10 mouse cellular contexts compared by ENCODE assay signal in genomic region chr16:27390306-27390705, GRCm38 (mm10). TPM values are rescaled to one million over a fixed set of nuclear protein-coding genes. Genes with fewer than 3 reads are reported as not detected.
DNase-seq lines count a peak whose midpoint lies in the region; ATAC-seq and TF ChIP-seq lines count a peak whose summit lies in the region.
"Had no signal": no experiment of that assay in that cellular context is flagged by ENCODE, and none has a peak within 500 bp of the region (broad histone marks: within the 10 kb centered on the region; RNA-seq: fewer than 3 reads in every experiment).

No protein-coding gene starts in this region.

- no peaks in the 10 kb centered on the region for H3K27me3 ChIP-seq in kidney, postnatal 0 days (ENCODE audit: insufficient read depth, low read length)
- H3K27me3 ChIP-seq in intestine, embryonic 16.5 days (replicated peaks; ENCODE audit: control insufficient read depth, insufficient read depth, low read length): no peaks in the 10 kb centered on the region
- H3K27me3 ChIP-seq in neural tube, embryonic 12.5 days (replicated peaks): no peaks in the 10 kb centered on the region
- H3K27me3 ChIP-seq: Patski had no signal

- peak overlapping the region; percentile 69 for H3K4me2 ChIP-seq in kidney, postnatal 0 days (ENCODE audit: low read length)
- peak overlapping the region; percentile 57 for H3K4me2 ChIP-seq in intestine, embryonic 16.5 days (ENCODE audit: low read depth, low read length)
- peak overlapping the region; percentile 68 for H3K4me2 ChIP-seq in neural tube, embryonic 12.5 days (replicated peaks)

- TF ChIP-seq CTCF in kidney, postnatal 0 days (IDR thresholded peaks at IDR 0.05; ENCODE audit: low read depth): no peak
- TF ChIP-seq CTCF in embryonic fibroblast, embryonic 13.5 days (IDR thresholded peaks at IDR 0.05; ENCODE audit: borderline replicate concordance, insufficient read depth, low read length): no peak

- no peak for TF ChIP-seq POLR2A in embryonic fibroblast, embryonic 13.5 days (IDR thresholded peaks at IDR 0.05; ENCODE audit: low read depth, low read length)

- peak overlapping the region; percentile 95; the same call in 1 of the 2 replicates for H3K9ac ChIP-seq in kidney, postnatal 0 days (ENCODE audit: low read depth, low read length)
- H3K9ac ChIP-seq in intestine, embryonic 16.5 days (ENCODE audit: low read depth, low read length): no peak overlapping the region
- H3K9ac ChIP-seq in neural tube, embryonic 12.5 days: peak overlapping the region; percentile 97

- no peaks in the 10 kb centered on the region for H3K36me3 ChIP-seq in kidney, postnatal 0 days (ENCODE audit: insufficient read depth, low read length)
- no peaks in the 10 kb centered on the region for H3K36me3 ChIP-seq in intestine, embryonic 16.5 days (ENCODE audit: control insufficient read depth, insufficient read depth, low read length)
- H3K36me3 ChIP-seq in neural tube, embryonic 12.5 days: no peaks in the 10 kb centered on the region

- H3K4me1 ChIP-seq in kidney, postnatal 0 days (replicated peaks; ENCODE audit: insufficient read depth, low read length): 0 out of 2 replicates have a peak, but pooled peaks cover 9% of the 10 kb centered on the region
- peaks cover 7% of the 10 kb centered on the region for H3K4me1 ChIP-seq in embryonic fibroblast, embryonic 13.5 days (ENCODE audit: control insufficient read depth, insufficient read depth, low read length)
- peaks cover 9% of the 10 kb centered on the region; the same call in 1 of the 2 replicates for H3K4me1 ChIP-seq in intestine, embryonic 16.5 days (ENCODE audit: control insufficient read depth, insufficient read depth, low read length)
- H3K4me1 ChIP-seq in neural tube, embryonic 12.5 days: peaks cover 16% of the 10 kb centered on the region; the same call in 1 of the 2 replicates

- H3K9me3 ChIP-seq in kidney, postnatal 0 days (replicated peaks; ENCODE audit: low read length): no peaks in the 10 kb centered on the region
- H3K9me3 ChIP-seq in intestine, embryonic 16.5 days (ENCODE audit: control insufficient read depth, low read length): no peaks in the 10 kb centered on the region
- no peaks in the 10 kb centered on the region for H3K9me3 ChIP-seq in neural tube, embryonic 12.5 days

- no peak overlapping the region for H3K27ac ChIP-seq in kidney, postnatal 0 days
- H3K27ac ChIP-seq in embryonic fibroblast, embryonic 13.5 days (ENCODE audit: insufficient read depth, low read length): peak overlapping the region; percentile 95; the same call in 1 of the 2 replicates
- H3K27ac ChIP-seq in intestine, embryonic 16.5 days (ENCODE audit: low read length): no peak overlapping the region; the same call in 1 of the 2 replicates
- no peak overlapping the region for H3K27ac ChIP-seq in neural tube, embryonic 12.5 days

- peak overlapping the region; percentile 80; the same call in 1 of the 2 replicates for H3K4me3 ChIP-seq in kidney, postnatal 0 days (replicated peaks; ENCODE audit: low read depth, low read length)
- peak overlapping the region; percentile 93; the same call in 1 of the 2 replicates for H3K4me3 ChIP-seq in embryonic fibroblast, embryonic 13.5 days (ENCODE audit: insufficient read depth, low read length)
- H3K4me3 ChIP-seq in intestine, embryonic 16.5 days (ENCODE audit: low read length): peak overlapping the region; percentile 91; the same call in 1 of the 2 replicates
- peak overlapping the region; percentile 86 for H3K4me3 ChIP-seq in neural tube, embryonic 12.5 days

- WGBS in kidney, postnatal 0 days: 80% methylated on average over 4 of the region's 4 CpGs
- WGBS in intestine, embryonic 16.5 days: 86% methylated on average over 4 of the region's 4 CpGs
- WGBS in neural tube, embryonic 12.5 days: 88% methylated on average over 4 of the region's 4 CpGs

- ATAC-seq in kidney, postnatal 0 days (replicated peaks; ENCODE audit: low FRiP score, low read depth): no peak
- no peak for ATAC-seq in intestine, embryonic 16.5 days
- no peak for ATAC-seq in neural tube, embryonic 12.5 days (ENCODE audit: low FRiP score, low read depth)
- no peak for ATAC-seq in granulocyte monocyte progenitor cell, adult 5-6 weeks (replicated peaks; ENCODE audit: poor library complexity, severe bottlenecking)

- DNase-seq in kidney, postnatal 0 days (ENCODE audit: low spot score): no peak
- no peak for DNase-seq in kidney, adult 9 months
- DNase-seq in c-Kit-positive CD71-positive TER-119-positive erythroid progenitor cells, embryonic 14.5 days (ENCODE audit: low spot score): no peak
- no peak for DNase-seq in adrenal gland, adult 8-10 months

RNA-seq across cellular contexts. Expression of gene Ccdc50, which starts 1.6 kb away (rescaled TPM):
- polyA plus RNA-seq in kidney, postnatal 0 days (2015; fragmentation: Nextera tagmentation; extraction: Ambion mirVana): 37.4 and 39.8 TPM in 2 replicates
- 69.8 and 72.6 TPM in 2 replicates for polyA plus RNA-seq in embryonic fibroblast, embryonic 13.5 days (2011; ENCODE audit: insufficient read length, low read depth, missing spikeins)
- 32.9 and 34.9 TPM in 2 replicates for polyA plus RNA-seq in intestine, embryonic 16.5 days (2015; fragmentation: Nextera tagmentation; extraction: Ambion mirVana)
- 60.7 and 63.4 TPM in 2 replicates for polyA plus RNA-seq in neural tube, embryonic 12.5 days (2016; fragmentation: Nextera tagmentation; extraction: Ambion mirVana)
- total RNA-seq in granulocyte monocyte progenitor cell, adult 5-6 weeks (2014; fragmentation: Nextera tagmentation): 59.0 and 83.0 TPM in 2 replicates
- total RNA-seq in granulocyte monocyte progenitor cell, adult 5-6 weeks (2017): 155 and 170 TPM in 2 replicates
- 10 to 100 TPM; 65.1 to 90.3 (median 79.0) TPM for total RNA-seq in adrenal gland, adult 8-10 months (2022)

RNA-seq across cellular contexts. Expression of gene Uts2b, which starts 20.3 kb away (rescaled TPM):
- not detected in 2 replicates for polyA plus RNA-seq in kidney, postnatal 0 days (2015; fragmentation: Nextera tagmentation; extraction: Ambion mirVana)
- 0.60 TPM in 1 of 2 replicates, not detected in the other for polyA plus RNA-seq in embryonic fibroblast, embryonic 13.5 days (2011; ENCODE audit: insufficient read length, low read depth, missing spikeins)
- polyA plus RNA-seq in intestine, embryonic 16.5 days (2015; fragmentation: Nextera tagmentation; extraction: Ambion mirVana): 0.22 TPM in 1 of 2 replicates, not detected in the other
- polyA plus RNA-seq in neural tube, embryonic 12.5 days (2016; fragmentation: Nextera tagmentation; extraction: Ambion mirVana): 13.0 and 16.8 TPM in 2 replicates
- not detected in 2 replicates for total RNA-seq in granulocyte monocyte progenitor cell, adult 5-6 weeks (2014; fragmentation: Nextera tagmentation)
- total RNA-seq in granulocyte monocyte progenitor cell, adult 5-6 weeks (2017): not detected in 2 replicates
- total RNA-seq in adrenal gland, adult 8-10 months (2022): not detected
- total RNA-seq: megakaryocyte progenitor cell, adult 5-6 weeks had no signal
- polyA plus RNA-seq: Patski had no signal
